Mouse (Mus musculus): Measurements from ENCODE around the gene Apol8.
A peak's percentile ranks its signal among the peaks of the same experiment; 100 is the strongest.
"Not testable (repeated sequence)": the region's sequence is repeated elsewhere in the genome, so short reads cannot be mapped to it uniquely, and the experiment has no call there.

Apol8 gene

DNA sequence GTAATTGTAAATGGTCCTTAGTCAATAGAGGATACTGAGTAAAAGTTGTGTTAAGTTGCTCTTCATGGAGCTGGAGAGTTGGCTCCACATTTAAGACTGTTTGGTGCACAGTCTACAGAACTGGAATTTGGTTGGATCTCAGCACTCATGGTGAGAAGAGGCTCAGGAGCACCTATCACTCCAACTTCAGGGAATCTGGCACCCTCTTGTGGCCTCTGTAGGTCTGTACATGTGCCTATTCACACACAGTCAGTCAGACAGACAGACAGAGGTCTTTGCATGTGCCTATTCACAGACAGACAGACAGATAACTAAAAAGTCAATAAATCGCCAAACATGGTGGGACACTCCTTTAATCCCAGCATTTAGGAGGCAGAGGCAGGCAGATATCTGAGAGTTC lies 6.3 kb downstream of the Apol8 start:
- DNase-seq (ENCODE audit: low spot score), result peak; percentile 70

DNA sequence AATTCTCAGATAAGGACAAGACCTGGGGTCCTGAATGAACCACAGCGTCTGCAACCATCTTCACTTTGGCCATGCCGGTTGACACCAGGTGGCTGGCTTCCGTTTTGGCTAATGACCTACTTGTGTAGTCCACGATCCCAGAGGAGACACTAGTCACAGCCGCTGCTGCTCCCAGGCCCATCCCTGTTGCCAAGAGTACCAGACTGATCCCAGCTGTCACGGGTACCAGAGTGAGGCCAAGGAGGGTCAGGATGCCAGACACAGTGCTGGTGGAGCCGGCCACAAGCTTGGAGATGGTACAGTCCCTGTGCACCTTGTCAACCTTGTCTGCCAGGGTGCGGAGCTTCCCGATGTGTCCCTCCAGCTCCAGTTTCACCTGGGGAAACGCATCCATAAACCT lies 7.1 kb downstream of the Apol8 start:
- no peak for DNase-seq (ENCODE audit: low spot score)

DNA sequence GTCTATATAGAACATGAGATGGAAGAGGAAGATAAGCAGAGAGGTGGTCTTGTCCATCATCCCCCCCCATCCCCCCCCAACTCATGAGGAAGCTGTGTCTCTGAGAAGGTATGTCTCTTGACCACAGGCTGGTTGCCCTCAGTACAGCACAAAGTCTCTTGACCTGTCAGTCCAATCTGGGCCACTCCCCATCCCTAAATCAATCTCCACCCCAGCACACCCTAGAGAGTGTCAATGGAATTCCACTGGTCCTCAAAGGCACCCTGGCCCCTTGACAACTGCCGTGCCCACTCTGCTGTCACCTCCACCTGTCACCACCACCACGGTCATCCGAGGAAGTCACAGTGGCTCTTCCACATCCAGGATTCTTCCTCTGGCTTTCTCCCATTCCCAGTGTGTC lies 8.4 kb downstream of the Apol8 start:
- DNase-seq (ENCODE audit: low spot score), result no peak

DNA sequence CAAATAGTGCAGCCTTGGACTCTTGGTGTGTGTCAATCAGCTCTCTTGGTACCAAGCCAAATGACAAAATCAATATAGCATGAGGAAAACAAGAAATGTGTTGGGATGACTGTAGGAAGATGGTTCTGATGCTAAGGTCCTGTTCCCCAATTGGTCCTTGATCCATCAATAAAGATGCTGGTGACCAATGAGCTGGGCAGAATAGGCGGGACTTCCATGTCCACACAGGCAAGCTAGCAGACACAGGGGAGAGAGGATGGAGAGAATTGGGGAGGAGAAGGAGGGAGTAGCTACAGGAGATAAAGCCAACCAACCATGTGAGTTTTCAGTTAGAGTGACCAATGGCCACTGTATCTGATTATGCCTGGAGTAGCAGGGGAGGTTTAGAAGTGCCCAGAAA lies 10.5 kb downstream of the Apol8 start:
- DNase-seq (ENCODE audit: low spot score), result peak; percentile 61

DNA sequence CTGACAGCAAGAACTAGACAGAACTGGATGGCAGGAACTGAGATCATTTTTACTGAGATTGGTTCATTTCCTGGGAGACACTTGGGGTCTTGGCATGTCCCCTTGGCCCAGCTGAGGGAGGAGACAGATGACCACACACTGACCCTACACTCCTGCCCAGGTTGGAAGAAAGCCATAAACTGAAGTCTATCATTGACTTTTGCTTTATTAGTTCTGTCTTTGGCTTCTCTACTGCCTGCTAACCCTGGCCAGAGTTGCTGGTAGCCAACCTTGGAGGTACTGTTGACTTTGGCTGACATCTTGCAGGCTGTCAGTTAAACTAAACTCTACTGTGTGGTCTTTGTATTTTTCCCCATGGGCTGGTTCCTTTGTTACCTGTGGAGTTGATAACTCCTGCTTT lies 11.7 kb downstream of the Apol8 start:
- DNase-seq (ENCODE audit: low spot score), result no peak

DNA sequence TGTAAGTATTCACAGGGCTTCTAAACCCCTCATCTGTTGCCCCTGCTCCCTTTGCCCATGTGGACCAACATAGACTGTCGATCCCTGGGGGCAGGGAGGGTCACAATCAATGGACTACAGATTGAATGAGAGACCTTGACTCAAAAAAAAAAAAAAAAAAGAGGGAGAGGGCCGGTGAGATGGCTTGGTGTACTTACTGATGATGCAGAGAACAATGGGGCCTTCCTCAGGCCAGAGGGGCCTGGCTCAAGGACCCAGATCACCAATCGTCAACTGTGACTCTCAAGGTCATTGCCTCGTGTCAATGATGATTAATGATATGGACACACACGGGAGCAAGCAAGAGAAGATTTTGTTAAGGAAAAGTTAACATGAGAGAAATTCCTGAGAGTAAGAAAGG lies 12.2 kb downstream of the Apol8 start:
- no peak for DNase-seq (ENCODE audit: low spot score)

DNA sequence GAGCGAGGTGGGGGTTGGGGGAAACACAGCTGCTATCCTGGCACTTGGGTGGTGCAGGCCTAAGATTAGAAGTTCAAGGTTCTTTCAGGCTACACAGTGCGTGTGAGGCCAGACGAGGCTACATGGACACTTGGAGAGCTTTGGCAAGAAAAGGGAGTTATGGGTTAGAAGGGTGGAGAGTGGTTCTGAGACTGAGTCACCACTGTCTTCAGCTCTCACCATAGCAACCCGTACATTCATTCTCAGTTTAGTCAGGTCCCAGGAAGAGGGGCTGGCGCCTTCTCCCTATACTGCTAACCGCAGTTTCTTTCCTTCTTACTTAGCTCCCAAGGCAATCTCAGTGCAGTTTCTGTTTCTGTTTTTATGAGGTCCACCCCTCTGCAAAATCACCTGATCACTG lies 15.2 kb downstream of the Apol8 start:
- DNase-seq (ENCODE audit: low spot score), result not testable (repeated sequence)

DNA sequence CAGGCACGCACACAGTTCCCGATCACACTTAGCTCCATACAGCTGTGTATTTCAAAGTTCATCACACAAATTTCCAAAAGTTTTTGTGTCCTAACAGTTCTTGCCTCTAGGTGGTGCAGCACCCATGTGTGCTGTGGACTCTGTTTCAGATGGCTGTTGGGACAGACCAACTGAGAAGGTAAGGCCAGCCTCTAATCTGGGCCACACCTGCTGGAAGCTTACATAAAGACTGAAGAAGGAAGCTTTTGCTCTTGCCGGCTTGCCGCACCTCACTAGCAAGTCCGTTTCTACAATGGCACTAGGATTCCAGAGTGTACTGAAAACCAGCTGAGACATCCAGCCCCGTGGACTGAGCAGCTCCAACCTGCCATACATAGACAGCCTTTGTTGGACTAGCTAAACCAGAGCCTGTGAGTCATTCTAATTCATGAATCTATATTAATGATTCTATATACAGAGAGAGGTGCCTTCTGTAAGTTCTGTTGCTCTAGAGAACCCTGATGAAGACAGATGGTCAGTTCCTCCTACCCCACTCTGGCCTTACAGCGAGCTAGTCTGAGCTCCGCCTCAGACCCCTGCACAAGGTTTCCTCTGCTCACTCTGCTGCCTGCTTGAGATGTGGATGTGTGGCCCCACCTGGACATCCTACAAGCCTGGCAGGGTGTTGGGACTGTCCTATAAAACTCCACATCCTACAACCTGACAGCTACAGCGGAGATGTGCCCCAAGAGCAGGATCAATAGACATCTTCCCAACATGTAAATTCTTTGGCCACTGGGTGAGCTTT lies 16.1 kb downstream of the Apol8 start:
- DNase-seq (ENCODE audit: low spot score), result no peak

DNA sequence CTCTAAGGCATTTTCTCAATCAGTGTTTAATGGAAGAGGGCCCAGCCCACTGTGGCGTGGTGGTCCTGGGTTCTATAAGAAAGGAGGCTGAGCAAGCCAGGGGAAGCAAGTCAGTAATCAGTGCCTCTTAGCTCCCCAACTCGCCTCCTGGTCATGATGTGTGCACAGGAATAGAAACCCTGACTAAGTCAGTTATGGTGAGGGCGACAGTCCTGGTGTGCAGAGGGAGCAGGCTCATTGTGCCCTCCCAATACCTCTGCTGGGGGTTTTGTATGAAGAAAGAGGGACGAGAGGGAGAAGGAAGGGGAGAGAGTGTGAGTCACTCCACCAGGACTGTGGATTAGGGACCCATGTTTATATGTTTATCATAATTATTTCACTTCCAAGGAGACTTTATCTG lies 22.9 kb downstream of the Apol8 start:
- not testable (repeated sequence) for DNase-seq (ENCODE audit: low spot score)

DNA sequence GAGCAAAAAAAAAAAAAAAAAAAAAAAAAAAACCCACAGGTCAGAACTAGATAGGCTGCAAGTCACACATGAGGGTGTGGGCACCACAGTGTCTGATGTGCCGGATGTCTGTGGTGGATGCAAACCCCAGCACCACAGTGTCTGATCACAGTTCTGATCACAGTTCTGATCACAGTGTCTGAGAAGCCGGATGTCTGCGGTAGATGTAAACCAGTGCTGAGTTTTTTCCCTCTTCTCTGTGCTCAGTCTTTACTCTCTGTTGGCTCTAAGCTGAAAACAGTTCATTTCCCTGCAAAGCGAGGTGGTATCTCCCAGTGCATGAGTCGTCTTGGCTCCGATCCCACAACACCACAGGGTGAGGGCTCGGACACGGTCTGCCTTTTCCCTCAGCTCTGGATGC lies 23.4 kb downstream of the Apol8 start:
- peak; percentile 71 for DNase-seq (ENCODE audit: low spot score)

DNA sequence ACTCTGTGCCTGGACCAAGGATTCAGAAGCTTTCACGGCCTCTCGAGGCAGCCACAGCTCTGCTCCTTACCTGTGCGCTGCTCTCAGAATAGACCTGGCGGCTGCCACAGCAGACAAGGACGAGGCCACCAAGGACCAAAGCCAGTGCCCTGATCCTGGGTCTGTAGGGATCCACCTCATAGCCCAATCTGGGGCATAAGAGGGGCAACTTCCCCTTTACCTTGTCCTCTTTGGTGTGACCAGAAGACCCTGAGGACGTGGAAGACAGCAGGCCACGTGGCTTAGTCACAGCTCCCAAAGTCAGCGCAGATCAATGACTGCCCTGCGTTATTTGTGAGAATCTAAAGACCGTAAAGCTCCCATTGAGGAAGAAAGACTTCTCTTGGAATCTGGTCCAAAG lies 24.0 kb downstream of the Apol8 start:
- not testable (repeated sequence) for DNase-seq (ENCODE audit: low spot score)

DNA sequence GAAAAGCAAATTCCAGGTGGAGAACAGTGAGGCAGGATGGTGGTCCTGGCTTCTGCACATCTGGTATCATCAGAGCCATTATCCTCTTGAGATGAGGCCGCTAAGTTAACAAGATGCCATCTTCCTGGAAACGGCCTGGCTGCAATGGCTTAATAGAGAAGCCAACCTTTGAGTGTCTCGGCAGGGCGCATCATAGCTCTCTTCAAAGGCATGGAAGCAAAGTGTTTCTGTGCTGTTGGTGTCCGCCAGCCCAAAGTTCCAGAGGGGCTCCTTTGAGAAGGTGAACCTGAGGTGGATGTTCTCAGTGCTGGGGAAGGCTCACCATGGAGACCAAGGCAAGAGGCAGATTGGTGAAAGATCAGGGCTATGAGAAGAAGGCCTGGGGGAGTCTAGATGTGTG lies 25.2 kb downstream of the Apol8 start:
- DNase-seq (ENCODE audit: low spot score), result no peak

DNA sequence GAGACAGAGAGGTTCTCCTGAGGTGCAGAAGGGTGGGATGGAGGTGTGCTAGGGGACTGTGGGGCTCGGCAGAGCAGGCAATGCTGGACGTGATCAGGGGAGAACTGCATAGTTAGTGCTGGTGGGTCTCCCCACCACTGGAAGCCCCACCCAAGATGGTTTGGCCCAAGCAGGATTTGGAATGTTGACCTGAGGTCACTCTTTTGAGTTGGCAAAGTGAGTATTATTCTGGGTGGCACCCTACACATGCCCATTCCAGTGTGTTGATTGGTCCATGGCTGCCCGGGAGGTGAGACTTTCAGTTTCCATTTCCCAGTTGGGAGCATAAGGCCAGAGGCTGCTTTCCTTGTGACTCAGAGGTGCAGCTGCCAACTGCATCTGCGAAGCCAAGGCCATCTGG lies 28.1 kb downstream of the Apol8 start, which contains the start of gene Apol9b:
Gene Apol9b, plus strand, starts transcription at position 301 of the 400 bp plus-strand sequence.
- DNase-seq (ENCODE audit: low spot score), result not testable (repeated sequence)

DNA sequence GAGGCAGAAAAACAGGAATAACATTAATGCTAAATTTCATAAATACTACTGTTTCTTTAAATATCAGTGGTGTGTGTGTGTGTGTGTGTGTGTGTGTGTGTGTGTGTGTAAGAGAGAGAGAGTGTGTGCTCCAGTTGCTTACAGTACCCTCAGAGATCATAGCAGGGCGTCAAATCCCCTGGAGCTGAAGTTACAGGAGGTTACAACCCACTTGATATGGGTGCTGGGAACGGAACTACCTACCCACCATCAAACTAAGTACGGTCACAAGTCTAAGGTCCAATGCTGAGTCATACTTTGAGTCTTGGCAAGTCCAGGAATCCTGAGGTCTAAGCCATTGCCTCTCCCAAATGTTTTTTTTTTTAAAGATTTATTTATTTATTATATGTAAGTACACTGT lies 29.1 kb downstream of the Apol8 start:
- not testable (repeated sequence) for DNase-seq (ENCODE audit: low spot score)

DNA sequence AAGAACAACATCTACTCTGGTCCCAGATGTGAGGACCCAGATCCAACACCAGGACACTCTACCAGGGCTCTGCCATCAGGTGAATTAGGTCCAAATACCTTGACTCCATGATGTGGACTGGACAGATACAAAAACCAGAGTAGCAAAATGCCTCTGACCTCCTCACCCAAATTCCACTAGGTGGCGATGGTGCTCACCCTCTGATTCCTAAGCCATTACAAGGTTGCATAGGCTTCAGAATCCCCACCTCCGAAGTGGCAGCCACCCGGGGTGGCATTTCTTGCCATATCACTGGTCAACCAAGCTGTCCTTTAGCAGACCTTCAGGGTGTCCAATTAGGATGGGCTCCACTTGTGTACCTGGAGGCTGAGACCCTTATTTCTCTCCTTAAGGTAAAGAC lies 29.7 kb downstream of the Apol8 start:
- peak; percentile 37 for DNase-seq (ENCODE audit: low spot score)

DNA sequence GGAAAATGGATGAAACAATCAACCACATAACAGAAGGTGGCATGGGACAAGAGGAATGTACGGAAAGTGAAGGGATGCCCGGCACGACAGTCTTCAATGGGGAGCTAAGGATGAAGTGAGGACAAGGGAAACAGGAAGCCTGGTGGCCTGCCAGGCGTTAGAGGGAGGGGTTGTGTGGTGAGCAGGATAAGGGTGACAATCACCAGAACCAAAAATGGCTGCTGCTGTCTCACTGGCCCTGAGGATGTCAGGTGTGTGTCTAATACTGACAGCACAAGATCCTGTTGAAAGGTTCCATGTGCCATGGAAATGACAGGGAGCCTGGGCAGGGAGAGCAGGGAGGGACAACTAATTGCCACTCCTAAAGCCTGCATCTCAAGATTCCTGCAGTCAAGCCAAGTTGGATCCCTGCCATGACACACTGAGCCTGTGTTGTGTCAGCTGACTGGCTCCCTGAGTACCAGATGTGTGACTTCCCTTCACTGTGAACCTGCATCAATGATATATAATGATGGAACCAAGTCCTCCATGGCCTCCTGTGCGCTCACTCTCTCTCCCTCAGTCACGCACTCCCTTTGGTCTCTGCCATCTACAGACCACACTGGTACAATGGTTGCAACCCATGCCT lies 31.3 kb downstream of the Apol8 start:
- peak; percentile 95 for DNase-seq (ENCODE audit: low spot score)

DNA sequence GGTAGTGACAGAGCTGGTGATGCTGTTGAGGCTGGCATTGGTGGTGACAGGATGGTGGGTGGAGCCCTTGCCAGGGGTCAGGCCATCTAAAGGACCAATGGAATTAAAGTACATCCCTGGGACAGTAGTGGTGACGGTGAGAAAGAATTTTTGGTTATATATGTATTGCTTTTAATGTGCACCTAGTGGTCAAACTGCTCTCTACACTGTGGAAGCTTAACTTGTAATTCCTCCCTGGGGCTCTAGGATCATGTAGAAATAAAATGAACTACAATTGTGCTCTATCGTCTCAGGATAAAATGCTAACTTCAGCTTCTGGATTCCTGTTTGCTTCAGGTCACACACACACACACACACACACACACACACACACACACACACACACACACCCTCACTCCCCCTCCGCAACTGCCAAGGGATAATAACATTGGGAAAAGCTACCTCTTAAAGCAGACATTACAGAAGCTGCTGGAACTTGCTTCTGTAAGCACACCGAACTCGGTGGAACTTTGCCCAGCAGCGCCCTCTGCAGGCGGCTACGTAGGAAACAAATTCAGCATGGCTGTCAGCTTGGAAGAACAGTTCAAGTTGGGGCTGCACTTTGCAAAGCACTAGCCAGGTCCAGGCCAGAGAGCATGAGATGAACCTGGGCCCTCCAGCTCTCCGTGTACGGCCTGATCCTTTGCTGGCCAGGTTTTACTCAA lies 32.4 kb downstream of the Apol8 start:
- not testable (repeated sequence) for DNase-seq (ENCODE audit: low spot score)

DNA sequence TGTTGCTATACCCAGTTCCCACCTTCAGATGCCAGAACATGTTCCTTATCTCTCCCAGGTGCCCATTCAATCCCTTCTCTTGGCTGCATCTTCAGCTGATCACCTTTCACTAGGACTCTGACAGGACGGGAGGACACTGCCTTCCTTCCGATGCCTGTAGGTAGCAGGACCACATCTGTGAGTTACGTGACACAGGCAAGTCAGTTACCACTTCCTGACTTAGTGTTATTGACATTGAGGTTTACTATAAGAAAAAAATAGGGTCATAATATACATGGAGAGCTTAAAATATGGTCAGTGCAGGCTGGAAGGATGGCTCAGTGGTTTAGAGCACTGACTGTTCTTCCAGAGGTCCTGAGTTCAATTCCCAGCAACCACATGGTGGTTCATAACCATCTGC lies 35.3 kb downstream of the Apol8 start:
- DNase-seq (ENCODE audit: low spot score), result not testable (repeated sequence)

DNA sequence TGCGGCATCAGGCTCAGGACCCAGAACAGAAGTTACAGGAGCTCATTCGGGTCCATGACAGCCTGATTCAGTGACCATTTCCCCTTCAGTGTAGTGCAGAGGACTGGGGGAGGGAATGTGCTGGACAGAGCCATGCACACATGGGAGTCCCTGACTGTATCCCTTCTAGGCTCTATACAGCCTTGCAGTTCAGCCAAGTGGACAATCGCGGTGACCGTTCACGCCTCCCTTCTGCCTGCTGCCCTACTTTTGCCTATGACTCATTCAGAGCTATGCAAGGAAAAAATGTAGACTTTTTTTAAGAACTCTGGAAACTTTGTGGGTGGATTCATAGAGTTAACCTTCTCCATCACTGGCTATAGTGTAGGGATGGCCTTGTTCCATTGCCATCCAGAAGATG lies 38.6 kb downstream of the Apol8 start:
- DNase-seq (ENCODE audit: low spot score), result not testable (repeated sequence)

DNA sequence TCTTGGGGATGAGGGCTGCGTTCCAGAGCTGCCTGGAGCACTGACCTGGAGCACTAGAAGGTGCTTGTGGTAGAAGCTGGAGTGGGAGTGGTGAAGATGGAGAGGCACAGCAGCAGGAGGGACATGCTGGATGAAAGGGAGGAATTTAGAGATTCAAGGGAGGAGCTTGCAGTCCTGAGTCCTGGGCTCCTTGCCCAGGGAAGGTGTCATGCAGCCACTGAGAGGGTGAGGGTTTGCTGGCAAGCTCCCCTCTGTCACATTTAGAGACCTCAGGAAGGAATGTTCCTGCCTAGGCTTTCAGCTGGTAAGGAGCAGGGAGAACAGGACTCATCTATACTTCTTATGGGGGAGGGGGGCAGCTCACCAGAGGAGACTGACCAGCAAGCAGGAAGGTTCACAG lies 47.9 kb downstream of the Apol8 start:
- DNase-seq (ENCODE audit: low spot score), result not testable (repeated sequence)

DNA sequence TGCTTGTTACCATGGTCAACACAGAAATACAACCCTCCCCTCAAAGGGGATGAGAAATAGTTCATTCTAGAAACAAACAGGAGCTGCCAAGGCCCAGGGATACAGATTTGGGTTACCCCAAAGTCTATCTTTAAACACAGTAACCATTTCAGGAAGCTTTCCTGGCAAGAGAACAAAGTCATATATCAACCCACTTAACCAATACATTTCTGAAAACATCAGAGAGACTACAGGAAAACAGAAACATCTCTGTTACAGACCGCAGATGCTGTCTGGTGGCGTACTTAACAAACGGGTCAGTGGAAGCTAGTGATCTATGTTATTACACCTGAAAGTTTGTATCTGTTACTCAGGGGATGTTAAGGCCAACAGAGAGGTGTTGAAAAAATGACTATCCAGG lies 51.5 kb downstream of the Apol8 start:
- not testable (repeated sequence) for DNase-seq (ENCODE audit: low spot score)

DNA sequence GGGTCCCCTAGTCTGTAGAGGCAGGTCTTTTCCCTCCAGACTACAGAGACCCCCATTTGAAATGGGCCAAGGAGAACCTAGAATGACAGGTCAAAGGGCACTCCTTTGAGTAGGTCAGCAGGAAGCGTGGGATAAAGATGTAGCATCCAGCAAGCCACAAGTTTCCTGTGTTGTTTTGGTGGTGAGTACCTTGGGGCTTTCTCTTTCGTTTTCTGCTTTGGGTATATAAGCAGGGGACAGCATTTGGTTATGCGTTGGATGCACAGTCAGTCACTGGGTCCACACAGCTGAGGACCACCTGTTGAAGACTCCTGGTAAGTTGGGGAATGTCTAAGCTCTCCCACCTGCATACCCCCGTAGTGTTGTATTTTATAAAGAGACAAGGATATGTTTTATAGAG lies 58.1 kb downstream of the Apol8 start, which contains the start of gene Apol7e:
Gene Apol7e, plus strand, starts transcription at position 202 of the 400 bp plus-strand sequence.
- peak; percentile 5 for DNase-seq (ENCODE audit: low spot score)
